Mouse (Mus musculus) urinary bladder, postnatal 10 days (tissue): ENCODE measurements around the gene Eml4.

Experiments used
- DNase-seq: peaks from one replicate; pipeline ENCODE4 v3.0.0; 2022; ENCODE audit warnings: low spot score

Gene Eml4

GRCm38 (mm10) chr17:83503693-83504092 is 153.0 kb downstream of the Eml4 start:
- DNase-seq, result no peak

GRCm38 (mm10) chr17:83512130-83512529 is 161.4 kb downstream of the Eml4 start:
- DNase-seq, result no peak

GRCm38 (mm10) chr17:83513655-83514212 is 163.0 kb downstream of the Eml4 start:
- DNase-seq, result no peak

GRCm38 (mm10) chr17:83514213-83514701 is 163.5 kb downstream of the Eml4 start:
- peak; percentile 61 for DNase-seq

- no peak for DNase-seq
These were observed 166.7 kb downstream of the Eml4 start, which contains the start of gene Cox7a2l for GRCm38 (mm10) chr17:83517280-83518015. Cox7a2l (minus strand) TSS chr17:83517330.

- DNase-seq, result no peak
These were observed 171.2 kb downstream of the Eml4 start for GRCm38 (mm10) chr17:83521881-83522280.

GRCm38 (mm10) chr17:83522590-83523379 is 172.1 kb downstream of the Eml4 start:
- no peak for DNase-seq

- DNase-seq, result no peak
These were observed 174.0 kb downstream of the Eml4 start for GRCm38 (mm10) chr17:83524753-83525152.

GRCm38 (mm10) chr17:83525596-83525995 is 174.9 kb downstream of the Eml4 start:
- DNase-seq, result no peak

- DNase-seq, result no peak
These were observed 175.4 kb downstream of the Eml4 start for GRCm38 (mm10) chr17:83526091-83526561.

GRCm38 (mm10) chr17:83526624-83527532 is 176.1 kb downstream of the Eml4 start:
- no peak for DNase-seq

GRCm38 (mm10) chr17:83527651-83528381 is 177.1 kb downstream of the Eml4 start:
- DNase-seq, result no peak
